Mouse (Mus musculus) midbrain, embryonic 15.5 days (tissue): ENCODE data around the gene Akr1b10. TPM values are rescaled to one million over a fixed set of nuclear protein-coding genes. Genes with fewer than 3 reads are reported as not detected.

Source experiments
- ATAC-seq: fragments of 200-750 bp; cut with Nextera tagmentation; replicated peaks from 2 replicates; pipeline ENCODE4 v1.8.0; 2017; ENCODE audit warnings: moderate TSS enrichment
- H3K27ac ChIP-seq: fragments of 300-500 bp; sonication (generic); 2 replicates; pipeline ENCODE4 v1.5.1; 2015; ENCODE audit warnings: mild to moderate bottlenecking, inconsistent platforms
- H3K27me3 ChIP-seq: fragments of 300-500 bp; sonication (generic); replicated peaks from 2 replicates; pipeline ENCODE4 v1.6.1; 2015; ENCODE audit warnings: inconsistent platforms
- H3K36me3 ChIP-seq: fragments of 300-500 bp; sonication (generic); replicated peaks from 2 replicates; pipeline ENCODE4 v1.6.1; 2015; ENCODE audit warnings: inconsistent platforms
- H3K4me1 ChIP-seq: fragments of 300-500 bp; sonication (generic); 2 replicates; pipeline ENCODE4 v1.6.1; 2015; ENCODE audit warnings: inconsistent platforms
- H3K4me2 ChIP-seq: fragments of 300-500 bp; sonication (generic); 2 replicates; pipeline ENCODE4 v1.6.1; 2015; ENCODE audit warnings: inconsistent platforms, mild to moderate bottlenecking, moderate library complexity
- H3K4me3 ChIP-seq: fragments of 300-500 bp; sonication (generic); 2 replicates; pipeline ENCODE4 v1.5.1; 2015; ENCODE audit warnings: mild to moderate bottlenecking, inconsistent platforms
- H3K9ac ChIP-seq: fragments of 300-500 bp; sonication (generic); 2 replicates; pipeline ENCODE4 v1.6.1; 2015; ENCODE audit warnings: mild to moderate bottlenecking, inconsistent platforms
- H3K9me3 ChIP-seq: fragments of 300-500 bp; sonication (generic); 2 replicates; pipeline ENCODE4 v1.6.1; 2016; ENCODE audit warnings: inconsistent platforms
- WGBS: fragments of 180-500 bp; shearing (Covaris S2); methylation state at CpG from one replicate; pipeline ENCODE4 v1.1.7; 2015; ENCODE audit warnings: mixed read lengths; 5-methylcytosine and 5-hydroxymethylcytosine counted together
- polyA plus RNA-seq: library from polyadenylated mRNA; unstranded; fragments of >200 nt; fragmentation: Nextera tagmentation; extraction: Ambion mirVana; gene quantifications from 2 replicates; pipeline ENCODE4 v1.2.1, GENCODE M21; 2015

The Akr1b10 gene
- polyA plus RNA-seq, 1 experiment from 2014 or later, result 10.0 TPM

GRCm38 (mm10) chr6:34419071-34419470, 35.1 kb downstream of the Akr1b10 start:
- H3K36me3 ChIP-seq, result no peaks in the 10 kb centered on the region
- no peak overlapping the region for H3K4me3 ChIP-seq
- H3K9ac ChIP-seq, result no peak overlapping the region
- H3K4me2 ChIP-seq, result no peak overlapping the region
- H3K4me1 ChIP-seq, result no peaks in the 10 kb centered on the region
- ATAC-seq, result no peak
- no peaks in the 10 kb centered on the region for H3K9me3 ChIP-seq
- no peaks in the 10 kb centered on the region for H3K27me3 ChIP-seq
- H3K27ac ChIP-seq, result no peak overlapping the region

- Histone ChIP-seq H3K4me3 (no peak overlapping the region), H3K9me3 (no peaks in the 10 kb centered on the region), H3K4me1 (no peaks in the 10 kb centered on the region), H3K27ac (no peak overlapping the region), H3K27me3 (no peaks in the 10 kb centered on the region), H3K9ac (no peak overlapping the region), H3K4me2 (no peak overlapping the region), H3K36me3 (no peaks in the 10 kb centered on the region)
- no peak for ATAC-seq
- 70% methylated on average over 2 of the region's 2 CpGs for WGBS
Observed at GRCm38 (mm10) chr6:34439006-34439405, 55.0 kb downstream of the Akr1b10 start.

GRCm38 (mm10) chr6:34441556-34442257, 57.7 kb downstream of the Akr1b10 start:
- 70% methylated on average over 9 of the region's 9 CpGs for WGBS
- H3K9ac ChIP-seq, result no peak overlapping the region
- H3K4me1 ChIP-seq, result no peaks in the 10 kb centered on the region
- no peak overlapping the region for H3K4me2 ChIP-seq
- no peak for ATAC-seq
- no peaks in the 10 kb centered on the region for H3K27me3 ChIP-seq
- no peaks in the 10 kb centered on the region for H3K9me3 ChIP-seq
- H3K27ac ChIP-seq, result no peak overlapping the region
- no peak overlapping the region for H3K4me3 ChIP-seq
- no peaks in the 10 kb centered on the region for H3K36me3 ChIP-seq

- H3K4me1 ChIP-seq, result no peaks in the 10 kb centered on the region
- H3K27me3 ChIP-seq, result no peaks in the 10 kb centered on the region
- no peaks in the 10 kb centered on the region for H3K36me3 ChIP-seq
- H3K4me2 ChIP-seq, result no peak overlapping the region
- no peak overlapping the region for H3K4me3 ChIP-seq
- no peak overlapping the region for H3K9ac ChIP-seq
- H3K9me3 ChIP-seq, result no peaks in the 10 kb centered on the region
- no peak overlapping the region for H3K27ac ChIP-seq
- ATAC-seq, result no peak
- 93% methylated on average over 2 of the region's 2 CpGs for WGBS
Observed at GRCm38 (mm10) chr6:34443791-34444190, 59.8 kb downstream of the Akr1b10 start.

Other genes starting within 250 kb of the Akr1b10 start
- gene Slc35b4, start 207.1 kb upstream of the Akr1b10 start, polyA plus RNA-seq, result 45.0 and 45.6 TPM in 2 replicates
- gene Akr1b3, start 66.7 kb upstream of the Akr1b10 start, polyA plus RNA-seq, result 102 and 111 TPM in 2 replicates
- 2.6 TPM in 2 replicates for gene Akr1b8, start 30.1 kb upstream of the Akr1b10 start, polyA plus RNA-seq
- 0.13 TPM in 1 of 2 replicates, not detected in the other for gene Akr1b7, start 28.1 kb downstream of the Akr1b10 start, polyA plus RNA-seq
- 97.1 and 102 TPM in 2 replicates for gene Bpgm, start 92.0 kb downstream of the Akr1b10 start, polyA plus RNA-seq
- 64.4 and 65.1 TPM in 2 replicates for gene Cald1, start 214.3 kb downstream of the Akr1b10 start, polyA plus RNA-seq